Mouse (Mus musculus): ENCODE data around the gene Cdca3.

DNA sequence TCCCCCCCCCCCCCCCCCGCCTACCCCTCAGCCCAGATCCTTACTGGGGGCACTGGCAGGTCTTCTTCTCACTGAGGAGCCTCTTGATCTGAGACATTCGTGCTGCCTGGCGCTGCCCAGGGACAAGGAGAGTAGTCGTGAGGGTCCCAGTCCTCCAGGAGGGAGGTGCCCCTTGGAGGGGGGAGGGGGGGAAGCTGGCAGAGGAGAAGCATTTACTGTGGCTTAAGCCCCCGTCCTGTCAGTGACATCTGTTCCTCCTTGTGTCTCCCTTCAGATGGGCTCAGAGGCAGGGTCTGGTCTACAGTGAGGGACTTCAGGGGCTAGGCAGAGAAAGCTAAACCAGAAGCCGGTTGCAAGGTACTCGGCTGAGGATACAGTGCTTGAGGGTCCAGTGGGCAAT lies 37.2 kb downstream of the Cdca3 start:
- TF ChIP-seq CTCF (IDR thresholded peaks at IDR 0.05; ENCODE audit: control insufficient read depth, insufficient read depth, insufficient replicate concordance, low read depth, low read length) (no peak), POLR2A (IDR thresholded peaks at IDR 0.05; ENCODE audit: control insufficient read depth, low read depth, low read length) (no peak)

Data from testis, adult 2 months (tissue).